Mouse (Mus musculus) lung, embryonic 14.5 days (tissue): ENCODE results near the gene Cbx8. TPM values are rescaled to one million over a fixed set of nuclear protein-coding genes. Genes with fewer than 3 reads are reported as not detected.

ENCODE experiments used
- ATAC-seq: fragments of 200-750 bp; cut with Nextera tagmentation; 2 replicates; pipeline ENCODE4 v1.8.0; 2017; ENCODE audit warnings: mild to moderate bottlenecking, moderate TSS enrichment, moderate library complexity; ENCODE audit not compliant: insufficient read depth
- DNase-seq: peaks from one replicate; pipeline ENCODE4 v3.0.0-alpha.2; 2015
- H3K27ac ChIP-seq: fragments of 300-500 bp; sonication (generic); 2 replicates; pipeline ENCODE4 v1.5.1; 2014; ENCODE audit warnings: low read depth, mild to moderate bottlenecking, moderate library complexity
- H3K27me3 ChIP-seq: fragments of 300-500 bp; sonication (generic); 2 replicates; pipeline ENCODE4 v1.6.1; 2014; ENCODE audit warnings: low read length, control low read depth; ENCODE audit not compliant: insufficient read depth
- H3K36me3 ChIP-seq: fragments of 300-500 bp; sonication (generic); 2 replicates; pipeline ENCODE4 v1.6.1; 2014; ENCODE audit warnings: control low read depth; ENCODE audit not compliant: insufficient read depth
- H3K4me1 ChIP-seq: fragments of 300-500 bp; sonication (generic); 2 replicates; pipeline ENCODE4 v1.6.1; 2014; ENCODE audit warnings: antibody characterized with exemption, control low read depth; ENCODE audit not compliant: insufficient read depth
- H3K4me2 ChIP-seq: fragments of 300-500 bp; sonication (generic); 2 replicates; pipeline ENCODE4 v1.6.1; 2014; ENCODE audit warnings: mild to moderate bottlenecking
- H3K4me3 ChIP-seq: fragments of 300-500 bp; sonication (generic); 2 replicates; pipeline ENCODE4 v1.5.1; 2014; ENCODE audit warnings: low read depth, low read length
- H3K9ac ChIP-seq: fragments of 300-500 bp; sonication (generic); 2 replicates; pipeline ENCODE4 v1.6.1; 2014
- H3K9me3 ChIP-seq: fragments of 300-500 bp; sonication (generic); 2 replicates; pipeline ENCODE4 v1.6.1; 2016; ENCODE audit warnings: low read depth, low read length, control low read depth
- CTCF ChIP-seq: IDR thresholded peaks from 2 replicates; pipeline ENCODE4 v1.5.1; 2016; ENCODE audit warnings: antibody characterized with exemption, low read depth
- WGBS: fragments of 180-500 bp; shearing (Covaris S2); extraction: QIAGEN DNeasy Blood & Tissue Kit; methylation state at CpG from one replicate; pipeline ENCODE4 v1.1.7; 2014; 5-methylcytosine and 5-hydroxymethylcytosine counted together
- polyA plus RNA-seq: library from polyadenylated mRNA; unstranded; fragments of >200 nt; fragmentation: Nextera tagmentation; extraction: Ambion mirVana; gene quantifications from 2 replicates; pipeline ENCODE4 v1.2.1, GENCODE M21; 2014

Gene Cbx8
- polyA plus RNA-seq, 1 experiment from 2014 or later, result 8.8 TPM

DNA sequence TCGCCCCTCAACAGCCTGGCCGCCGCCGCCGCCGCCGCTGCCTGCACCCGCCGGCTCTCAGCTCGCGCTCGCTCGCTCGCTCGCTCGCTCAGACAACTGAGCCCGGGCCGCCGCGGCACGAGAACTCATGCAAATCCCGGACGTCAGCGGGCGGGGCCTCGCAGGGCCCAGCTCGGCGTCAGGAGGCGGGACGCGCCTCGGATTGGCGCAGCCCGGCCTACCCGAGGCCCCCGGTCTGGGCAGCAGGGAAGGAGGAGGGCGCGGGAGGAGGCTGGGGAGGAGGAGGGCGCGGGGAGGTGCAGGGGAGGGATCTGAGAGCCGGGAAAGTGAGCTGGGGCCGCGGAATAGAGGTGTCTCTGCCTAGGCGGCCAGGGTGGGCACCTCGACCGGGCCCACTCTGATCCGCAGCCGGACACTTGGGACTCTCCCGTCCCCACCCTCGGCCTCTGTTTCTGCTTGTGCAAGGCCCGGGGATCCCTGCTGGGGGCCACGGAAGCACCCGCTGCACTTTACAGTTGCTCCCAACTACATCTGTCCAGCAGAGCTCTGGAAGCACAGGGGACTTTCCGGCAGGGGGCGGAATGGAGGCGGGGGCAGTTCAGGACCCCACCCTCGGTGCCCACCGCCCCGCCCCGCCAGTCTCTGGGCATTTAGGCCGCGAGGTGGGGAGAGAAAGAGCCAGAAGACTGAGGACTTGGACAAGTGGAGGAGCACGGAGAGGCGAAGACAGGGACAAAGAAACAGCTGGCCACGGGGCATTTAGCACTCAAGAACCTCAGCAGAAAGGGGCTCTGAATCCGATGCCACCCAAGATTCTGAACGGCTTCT, 45.6 kb upstream of the Cbx8 start, which contains the start of gene Cbx4:
Gene Cbx4 (minus strand): TSS at position 78 of the 828 bp plus-strand sequence.
- H3K27ac ChIP-seq, result peak within 1 kb of the TSS; percentile 99
- peak; percentile 98 for DNase-seq
- no peaks in the 10 kb centered on the region for H3K9me3 ChIP-seq
- peak; percentile 59 for TF ChIP-seq CTCF
- H3K4me3 ChIP-seq, result peak within 1 kb of the TSS; percentile 95
- peak within 1 kb of the TSS; percentile 95 for H3K4me2 ChIP-seq
- peaks cover 12% of the 10 kb centered on the region for H3K36me3 ChIP-seq
- H3K4me1 ChIP-seq, result peaks cover 31% of the 10 kb centered on the region
- 1% methylated on average over 67 of the region's 67 CpGs for WGBS
- ATAC-seq, result peak; percentile 86
- H3K9ac ChIP-seq, result peak within 1 kb of the TSS; percentile 91
- H3K27me3 ChIP-seq, result peaks cover 37% of the 10 kb centered on the region

DNA sequence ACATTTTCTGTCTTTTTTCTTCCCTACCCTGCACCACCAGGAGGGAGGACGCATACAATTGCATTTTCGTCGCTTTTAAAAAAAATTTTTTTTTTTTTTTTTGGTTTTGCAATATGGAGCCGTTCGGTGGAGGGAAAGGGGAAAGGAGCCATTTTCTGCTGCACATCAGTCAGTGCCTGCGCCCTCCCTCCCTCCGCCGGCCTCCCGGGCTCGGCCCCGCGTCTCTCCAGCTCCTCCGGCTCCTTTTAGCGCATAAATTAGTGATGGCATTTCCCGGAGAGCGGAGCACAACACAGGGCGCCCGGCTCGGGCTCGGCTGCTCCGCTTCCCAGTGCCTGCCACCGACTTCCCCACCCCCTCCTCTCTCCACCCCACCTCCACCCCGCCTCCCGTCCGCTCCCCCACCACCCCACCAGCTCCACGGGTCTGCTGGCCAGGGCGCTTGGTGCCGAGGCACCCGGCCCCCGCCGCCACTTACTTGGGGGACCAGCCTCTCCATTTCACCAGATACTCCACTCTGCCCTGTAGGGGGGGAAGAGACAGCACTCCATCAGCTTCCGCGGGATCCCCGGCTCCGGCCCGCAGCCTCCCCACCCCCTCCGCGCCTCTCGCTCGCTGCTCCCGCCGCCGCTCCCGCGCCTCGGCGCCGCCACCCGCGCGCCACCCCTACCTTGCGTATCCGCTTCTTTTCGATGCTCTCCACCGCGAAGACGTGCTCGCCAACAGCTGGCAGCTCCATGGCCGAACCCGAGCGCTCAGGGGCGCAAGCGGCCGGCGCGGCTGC, 44.7 kb upstream of the Cbx8 start:
- H3K4me3 ChIP-seq, result peak overlapping the region; percentile 95
- H3K36me3 ChIP-seq, result peaks cover 21% of the 10 kb centered on the region
- H3K9ac ChIP-seq, result peak overlapping the region; percentile 91
- DNase-seq (peak; percentile 76), ATAC-seq (peak; percentile 42)
- peaks cover 31% of the 10 kb centered on the region for H3K4me1 ChIP-seq
- H3K27ac ChIP-seq, result peak overlapping the region; percentile 99
- under 1% methylated on average over 63 of the region's 66 CpGs for WGBS
- TF ChIP-seq CTCF, result peak; percentile 27; the same call in 1 of the 2 replicates
- peak overlapping the region; percentile 95 for H3K4me2 ChIP-seq
- H3K9me3 ChIP-seq, result no peaks in the 10 kb centered on the region
- peaks cover 42% of the 10 kb centered on the region for H3K27me3 ChIP-seq

DNA sequence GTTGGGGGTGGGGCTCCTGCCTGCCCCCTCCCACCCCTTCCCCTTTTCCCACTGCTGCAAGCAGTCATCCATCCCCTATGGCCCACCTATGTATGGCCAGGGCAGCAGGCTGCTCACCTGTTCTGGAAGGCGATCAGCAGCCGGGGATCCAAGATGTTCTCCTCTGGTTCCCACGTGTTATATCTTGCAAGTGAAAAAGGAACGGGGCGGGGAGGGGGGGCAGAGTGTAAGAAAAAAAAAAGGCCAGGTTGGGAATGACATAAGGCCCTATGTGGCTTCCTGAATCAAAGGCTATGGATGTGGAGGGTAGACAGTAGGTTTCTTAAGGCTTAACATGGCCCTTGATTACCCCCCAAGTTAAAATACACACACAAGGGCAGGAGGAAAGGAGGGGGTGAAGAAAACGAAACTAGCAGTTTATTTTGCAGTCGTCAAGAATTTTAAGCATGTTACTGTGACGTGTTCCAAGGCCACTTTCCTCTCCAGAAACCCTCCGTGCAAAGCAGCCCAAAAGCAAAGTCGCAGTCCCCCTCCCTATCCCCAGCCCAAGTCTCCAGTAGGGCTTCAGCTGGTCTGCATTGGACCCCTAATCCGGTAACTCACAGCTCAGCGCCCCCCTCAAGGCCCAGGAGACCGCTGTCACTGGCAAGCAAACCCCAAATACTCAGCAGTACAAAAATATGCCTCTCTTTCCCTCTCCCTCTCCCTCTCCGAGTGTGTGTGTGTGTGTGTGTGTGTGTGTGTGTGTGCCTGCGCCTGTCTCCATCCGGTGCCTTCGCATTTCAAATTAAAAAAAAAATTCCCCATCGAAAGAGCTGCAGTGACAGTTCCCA, 43.9 kb upstream of the Cbx8 start:
- ATAC-seq (no peak), DNase-seq (no peak)
- Histone ChIP-seq H3K9ac (peak overlapping the region; percentile 91), H3K9me3 (no peaks in the 10 kb centered on the region), H3K4me1 (peaks cover 34% of the 10 kb centered on the region), H3K27me3 (peaks cover 35% of the 10 kb centered on the region), H3K4me3 (peak overlapping the region; percentile 95), H3K36me3 (peaks cover 26% of the 10 kb centered on the region), H3K27ac (peak overlapping the region; percentile 99), H3K4me2 (peak overlapping the region; percentile 95)
- TF ChIP-seq CTCF, result no peak; the same call in 1 of the 2 replicates
- 1% methylated on average over 18 of the region's 18 CpGs for WGBS

DNA sequence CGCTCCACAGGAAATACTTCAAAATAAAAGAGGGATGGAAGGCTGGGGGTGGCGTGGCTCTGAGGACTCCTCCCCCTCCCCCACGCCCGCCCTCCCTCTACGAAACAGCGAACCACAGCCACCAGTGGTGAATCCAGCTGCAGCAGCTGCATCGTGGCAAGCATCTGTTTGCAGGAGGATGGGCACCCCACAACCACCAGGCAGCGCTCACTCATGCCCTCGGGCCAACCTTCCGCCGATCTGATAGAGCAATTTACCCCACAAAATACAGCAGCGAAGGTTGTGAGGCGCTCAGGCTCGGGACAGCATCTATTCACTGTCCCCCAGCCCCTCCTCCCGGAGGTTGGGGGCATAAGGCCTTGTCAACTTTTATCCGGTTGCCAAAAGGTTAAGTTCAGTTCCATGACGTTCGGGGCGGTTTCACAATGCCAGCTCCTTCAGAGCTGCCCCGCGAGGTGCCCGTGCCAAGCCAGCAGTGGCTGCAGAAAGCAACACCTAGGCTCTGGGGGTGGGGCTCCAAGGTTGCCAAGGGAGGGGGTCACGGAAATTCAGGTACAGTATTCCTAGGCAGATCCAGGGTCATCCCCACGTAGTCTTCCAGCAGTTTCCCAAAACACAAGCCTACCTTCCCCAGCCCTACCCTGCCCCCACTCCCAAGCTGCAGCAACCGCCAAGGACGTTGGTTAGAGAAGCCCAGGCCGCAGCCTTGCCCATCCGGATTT, 43.1 kb upstream of the Cbx8 start:
- peaks cover 27% of the 10 kb centered on the region for H3K27me3 ChIP-seq
- ATAC-seq, result no peak
- peak; percentile 64 for DNase-seq

DNA sequence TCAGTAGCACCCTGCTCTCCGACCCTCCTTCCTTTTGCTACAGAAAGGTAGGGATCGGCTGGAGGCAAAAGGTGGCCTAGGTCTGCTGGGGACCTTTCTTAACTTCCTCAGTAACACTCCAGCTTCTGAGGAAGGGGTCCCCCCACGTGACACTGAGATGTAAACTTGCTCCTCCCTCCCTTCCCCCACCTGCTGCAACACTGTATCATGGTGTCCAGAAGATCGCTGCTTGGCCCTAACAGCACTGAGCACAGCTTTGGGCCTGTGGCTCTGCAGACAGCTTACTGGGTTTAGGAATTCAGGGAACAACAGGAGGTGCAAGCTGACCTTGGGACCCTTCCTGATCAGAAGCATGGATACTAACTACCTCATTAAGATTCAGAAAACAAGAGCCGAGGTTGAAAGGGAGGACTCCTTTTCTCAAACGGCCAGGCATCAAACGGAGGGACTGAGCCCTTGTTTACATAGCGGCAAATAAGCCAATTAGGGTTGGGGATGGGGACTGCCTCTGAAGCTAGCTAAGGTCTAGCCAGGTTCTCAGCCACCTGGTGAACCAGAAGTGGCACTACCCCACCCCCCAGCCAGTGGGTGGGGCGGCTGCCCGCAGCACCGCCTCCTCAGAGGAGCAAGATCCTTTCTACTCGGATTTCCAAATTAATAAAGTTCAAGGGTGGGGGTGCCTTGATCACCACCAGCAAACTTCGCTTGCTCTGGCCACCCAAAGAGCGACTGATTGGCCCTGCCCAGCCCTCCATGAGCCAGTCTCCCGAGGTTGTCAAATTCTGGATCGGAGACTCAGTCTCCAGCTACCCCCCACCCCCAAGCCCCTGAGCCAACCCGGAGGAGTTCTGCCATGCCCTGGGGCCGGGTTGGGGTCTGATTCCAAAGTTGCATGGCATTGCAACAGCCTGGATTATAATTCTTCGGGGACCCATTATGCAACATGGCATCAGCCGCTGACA, 42.1 kb upstream of the Cbx8 start:
- Histone ChIP-seq H3K27me3 (peaks cover 17% of the 10 kb centered on the region), H3K9ac (peak overlapping the region; percentile 91; the same call in 1 of the 2 replicates), H3K4me2 (peak overlapping the region; percentile 95), H3K36me3 (peaks cover 33% of the 10 kb centered on the region), H3K27ac (no peak overlapping the region), H3K4me3 (peak overlapping the region; percentile 95), H3K4me1 (peaks cover 52% of the 10 kb centered on the region), H3K9me3 (no peaks in the 10 kb centered on the region)
- DNase-seq (no peak), ATAC-seq (no peak)
- no peak for TF ChIP-seq CTCF
- 23% methylated on average over 20 of the region's 20 CpGs for WGBS

More for the DNA sequence above, 43.1 kb upstream of the Cbx8 start:
- Histone ChIP-seq H3K4me2 (peak overlapping the region; percentile 95), H3K4me1 (peaks cover 42% of the 10 kb centered on the region), H3K27ac (no peak overlapping the region), H3K36me3 (peaks cover 32% of the 10 kb centered on the region), H3K4me3 (peak overlapping the region; percentile 95), H3K9ac (peak overlapping the region; percentile 91), H3K9me3 (no peaks in the 10 kb centered on the region)
- TF ChIP-seq CTCF, result peak; percentile 33; the same call in 1 of the 2 replicates
- WGBS, result 6% methylated on average over 28 of the region's 28 CpGs
